Comparison of ENCODE assay signal across 18 mouse cellular contexts in the genomic region with DNA sequence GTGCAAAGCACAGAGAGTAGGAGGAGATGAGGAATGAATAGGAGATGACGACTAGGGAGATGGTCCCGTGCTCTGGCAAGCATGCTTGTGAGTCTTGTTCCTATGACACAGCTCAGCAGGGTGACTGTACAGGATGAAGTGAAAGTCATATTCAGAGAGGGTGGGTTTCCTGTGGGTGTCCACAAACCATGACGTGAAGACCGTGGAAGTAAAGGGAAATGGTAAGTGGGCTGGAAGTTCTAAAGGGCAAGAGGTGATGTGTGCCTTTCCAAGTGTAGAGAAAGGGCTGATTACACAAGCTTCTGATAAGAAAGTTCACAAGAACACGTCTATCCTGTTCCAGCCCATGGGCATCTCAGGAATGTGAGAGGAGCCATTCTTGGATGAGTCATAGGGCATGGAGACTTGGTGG.
DNase-seq lines count a peak whose midpoint lies in the region; ATAC-seq and TF ChIP-seq lines count a peak whose summit lies in the region.
"Had no signal": no experiment of that assay in that cellular context is flagged by ENCODE, and none has a peak within 500 bp of the region (broad histone marks: within the 10 kb centered on the region; RNA-seq: fewer than 3 reads in every experiment).

No protein-coding gene starts in this region.

- DNase-seq in heart, postnatal 14 days: no peak
- DNase-seq in lung, embryonic 14.5 days: peak; percentile 60
- no peak for DNase-seq in lung, postnatal 14 days
- no peak for DNase-seq in gastrocnemius, adult 2 months
- no peak for DNase-seq in cerebellum, adult 2 months
- DNase-seq: cerebellum, postnatal 25 days; gastrocnemius, postnatal 36 days; kidney, postnatal 10 days; left cerebral cortex, postnatal 4 days; right cerebral cortex, adult 18-20 months; thymus, adult 2 months had no signal

- H3K4me2 ChIP-seq in heart, embryonic 11.5 days: no peak overlapping the region
- H3K4me2 ChIP-seq in lung, embryonic 14.5 days: no peak overlapping the region
- H3K4me2 ChIP-seq: embryonic facial prominence, embryonic 15.5 days; neural tube, embryonic 15.5 days had no signal

- peaks cover 11% of the 10 kb centered on the region; the same call in 1 of the 2 replicates for H3K4me1 ChIP-seq in heart, embryonic 11.5 days (ENCODE audit: control insufficient read depth, insufficient read depth, low read length)
- H3K4me1 ChIP-seq in lung, embryonic 14.5 days (ENCODE audit: insufficient read depth): peaks cover 8% of the 10 kb centered on the region; the same call in 1 of the 2 replicates
- no peaks in the 10 kb centered on the region for H3K4me1 ChIP-seq in cerebellum, adult 2 months (ENCODE audit: control insufficient read depth, insufficient read depth, low read length)
- H3K4me1 ChIP-seq: embryonic facial prominence, embryonic 15.5 days; neural tube, embryonic 15.5 days had no signal

- H3K9ac ChIP-seq in heart, embryonic 11.5 days (ENCODE audit: low read depth, low read length): no peak overlapping the region
- H3K9ac ChIP-seq in lung, embryonic 14.5 days: no peak overlapping the region
- H3K9ac ChIP-seq: embryonic facial prominence, embryonic 15.5 days; neural tube, embryonic 15.5 days had no signal

- no peaks in the 10 kb centered on the region for H3K9me3 ChIP-seq in heart, embryonic 11.5 days (replicated peaks; ENCODE audit: control insufficient read depth, low read length)
- no peaks in the 10 kb centered on the region for H3K9me3 ChIP-seq in lung, embryonic 14.5 days (ENCODE audit: low read depth, low read length)
- H3K9me3 ChIP-seq: embryonic facial prominence, embryonic 15.5 days; neural tube, embryonic 15.5 days had no signal

- no peaks in the 10 kb centered on the region for H3K36me3 ChIP-seq in heart, embryonic 11.5 days (ENCODE audit: control insufficient read depth, insufficient read depth, low read length)
- no peaks in the 10 kb centered on the region for H3K36me3 ChIP-seq in lung, embryonic 14.5 days (ENCODE audit: insufficient read depth)
- H3K36me3 ChIP-seq: embryonic facial prominence, embryonic 15.5 days; neural tube, embryonic 15.5 days had no signal

- no peak overlapping the region for H3K27ac ChIP-seq in heart, embryonic 11.5 days (ENCODE audit: low read depth, low read length)
- no peak overlapping the region for H3K27ac ChIP-seq in lung, embryonic 14.5 days (ENCODE audit: low read depth)
- no peak overlapping the region for H3K27ac ChIP-seq in gastrocnemius, adult 2 months
- H3K27ac ChIP-seq in cerebellum, adult 2 months (ENCODE audit: insufficient read depth, low read length): no peak overlapping the region
- H3K27ac ChIP-seq: embryonic facial prominence, embryonic 15.5 days; neural tube, embryonic 15.5 days had no signal

- 0 out of 2 replicates have a peak, but pooled peaks have one; percentile 21 for ATAC-seq in heart, embryonic 11.5 days (replicated peaks; ENCODE audit: insufficient number of reproducible peaks, low FRiP score, low TSS enrichment)
- ATAC-seq in lung, embryonic 14.5 days (ENCODE audit: insufficient read depth): peak; percentile 65
- peak; percentile 81 for ATAC-seq in common myeloid progenitor, adult 5-6 weeks (replicated peaks; ENCODE audit: low read depth, poor library complexity, severe bottlenecking)
- peak; percentile 68 for ATAC-seq in megakaryocyte progenitor cell, adult 5-6 weeks (replicated peaks; ENCODE audit: poor library complexity)
- ATAC-seq: forebrain, embryonic 16.5 days; hindbrain, embryonic 16.5 days had no signal

- no peak for TF ChIP-seq CTCF in lung, embryonic 14.5 days (IDR thresholded peaks at IDR 0.05; ENCODE audit: low read depth)
- no peak for TF ChIP-seq CTCF in gastrocnemius, adult 2 months (IDR thresholded peaks at IDR 0.05)
- TF ChIP-seq CTCF in cerebellum, adult 2 months (IDR thresholded peaks at IDR 0.05; ENCODE audit: borderline replicate concordance, insufficient read depth, low read depth, low read length): no peak

- intact Hi-C loops in heart, postnatal 14 days (cut with DNase I): no loop called here
- intact Hi-C loops in gastrocnemius, adult 2 months (cut with DNase I): no loop called here

- TF ChIP-seq POLR2A in cerebellum, adult 2 months (IDR thresholded peaks at IDR 0.05; ENCODE audit: borderline replicate concordance, insufficient read depth, low read length): no peak

- no peaks in the 10 kb centered on the region for H3K27me3 ChIP-seq in heart, embryonic 11.5 days (ENCODE audit: control insufficient read depth, insufficient read depth, low read length)
- H3K27me3 ChIP-seq in lung, embryonic 14.5 days (ENCODE audit: insufficient read depth, low read length): no peaks in the 10 kb centered on the region
- no peaks in the 10 kb centered on the region for H3K27me3 ChIP-seq in cerebellum, adult 2 months (ENCODE audit: control insufficient read depth, insufficient read depth, low read length)
- H3K27me3 ChIP-seq: embryonic facial prominence, embryonic 15.5 days; neural tube, embryonic 15.5 days had no signal

- no peak overlapping the region for H3K4me3 ChIP-seq in heart, embryonic 11.5 days (ENCODE audit: low read depth, low read length)
- H3K4me3 ChIP-seq in lung, embryonic 14.5 days (ENCODE audit: low read depth, low read length): no peak overlapping the region
- H3K4me3 ChIP-seq in gastrocnemius, adult 2 months: no peak overlapping the region
- H3K4me3 ChIP-seq in cerebellum, adult 2 months (replicated peaks; ENCODE audit: insufficient read depth, low read depth, low read length): no peak overlapping the region
- H3K4me3 ChIP-seq: embryonic facial prominence, embryonic 15.5 days; neural tube, embryonic 15.5 days had no signal

- WGBS in heart, embryonic 11.5 days (ENCODE audit: insufficient replicate concordance): 52% methylated on average over 5 of the region's 5 CpGs
- 49% methylated on average over 5 of the region's 5 CpGs for WGBS in lung, embryonic 14.5 days
- 71% methylated on average over 5 of the region's 5 CpGs for WGBS in cerebellum, adult 2 months

Comparison
In these comparisons a context has a peak if more than half of its experiments do, and no peak if none do; other contexts are left out.
1. ATAC-seq: peak in every context shown above with its lines; median percentile 81 in common myeloid progenitor, adult 5-6 weeks; 68 in megakaryocyte progenitor cell, adult 5-6 weeks; 65 in lung, embryonic 14.5 days; 21 in heart, embryonic 11.5 days.